Mouse (Mus musculus): ENCODE data around the gene Mup14.
"Not testable (repeated sequence)": the region's sequence is repeated elsewhere in the genome, so short reads cannot be mapped to it uniquely, and the experiment has no call there.

Mup14 gene

DNA sequence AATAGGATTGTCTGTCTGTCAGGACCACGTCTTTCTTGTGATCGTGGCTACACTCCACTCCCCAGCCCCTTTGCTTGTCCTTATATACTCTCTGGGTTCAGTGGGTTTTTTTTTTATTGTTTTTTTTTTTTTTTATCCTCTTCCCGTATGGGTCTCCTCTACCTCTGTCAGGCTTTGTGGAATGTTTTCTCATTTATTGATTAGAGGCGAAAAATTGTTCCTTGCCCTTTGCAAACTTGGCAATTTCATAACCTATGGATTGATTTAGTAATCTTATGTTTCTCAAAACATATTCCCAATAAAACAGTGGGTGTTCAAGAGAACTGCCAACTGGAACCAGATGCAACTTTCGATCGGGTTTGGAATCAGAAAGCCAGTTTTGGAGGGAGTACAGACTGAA, at the start of gene Mup14:
Mup14 (minus strand) TSS at position 101 of the 400 bp plus-strand sequence.
- not testable (repeated sequence) for DNase-seq (ENCODE audit: low spot score in 2 of 2)

DNA sequence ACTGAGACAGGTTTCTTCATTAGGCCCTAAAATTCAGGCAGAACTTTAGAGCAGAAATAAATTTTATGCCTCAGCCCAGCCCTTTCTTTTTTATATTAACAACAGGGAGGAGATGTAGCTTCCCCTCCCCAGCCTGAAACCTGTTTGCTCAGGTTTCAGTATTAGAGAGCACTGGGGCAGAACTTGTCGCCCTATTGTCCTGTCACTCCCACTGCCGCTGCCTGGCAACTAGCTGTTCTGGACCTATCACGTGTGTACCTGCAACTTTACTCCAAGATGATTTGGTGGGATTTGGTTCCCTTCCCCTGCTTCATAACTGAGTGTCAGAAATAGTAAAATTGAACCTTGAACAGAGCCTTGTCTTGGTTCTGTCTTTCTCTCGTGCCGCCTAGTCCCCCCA, 34.3 kb upstream of the Mup14 start:
- DNase-seq (ENCODE audit: low spot score in 2 of 2): not testable (repeated sequence)
